Mouse (Mus musculus) liver, embryonic 13.5 days (tissue): ENCODE measurements around the gene Pelo. TPM values are rescaled to one million over a fixed set of nuclear protein-coding genes. Genes with fewer than 3 reads are reported as not detected.

Experiments
- ATAC-seq: fragments of 200-750 bp; cut with Nextera tagmentation; 2 replicates; pipeline ENCODE4 v1.8.0; 2017; ENCODE audit warnings: low read depth, mild to moderate bottlenecking, moderate number of reproducible peaks, moderate library complexity
- DNase-seq: peaks from one replicate; pipeline ENCODE4 v3.0.0; 2022
- H3K27ac ChIP-seq: fragments of 300-500 bp; sonication (generic); 2 replicates; pipeline ENCODE4 v1.5.1; 2015; ENCODE audit warnings: moderate library complexity, mild to moderate bottlenecking, inconsistent platforms
- H3K27me3 ChIP-seq: fragments of 300-500 bp; sonication (generic); 2 replicates; pipeline ENCODE4 v1.6.1; 2015; ENCODE audit warnings: mild to moderate bottlenecking, inconsistent platforms
- H3K36me3 ChIP-seq: fragments of 300-500 bp; sonication (generic); 2 replicates; pipeline ENCODE4 v1.6.1; 2015; ENCODE audit warnings: mild to moderate bottlenecking, inconsistent platforms
- H3K4me1 ChIP-seq: fragments of 300-500 bp; sonication (generic); replicated peaks from 2 replicates; pipeline ENCODE4 v1.6.1; 2015; ENCODE audit warnings: inconsistent platforms
- H3K4me2 ChIP-seq: fragments of 300-500 bp; sonication (generic); 2 replicates; pipeline ENCODE4 v1.6.1; 2015; ENCODE audit warnings: inconsistent platforms, mild to moderate bottlenecking, moderate library complexity
- H3K4me3 ChIP-seq: fragments of 300-500 bp; sonication (generic); replicated peaks from 2 replicates; pipeline ENCODE4 v1.5.1; 2015; ENCODE audit warnings: mild to moderate bottlenecking, inconsistent platforms
- H3K9ac ChIP-seq: fragments of 300-500 bp; sonication (generic); 2 replicates; pipeline ENCODE4 v1.6.1; 2015; ENCODE audit warnings: mild to moderate bottlenecking, inconsistent platforms
- H3K9me3 ChIP-seq: fragments of 300-500 bp; sonication (generic); replicated peaks from 2 replicates; pipeline ENCODE4 v1.6.1; 2016; ENCODE audit warnings: inconsistent platforms
- WGBS: fragments of 180-500 bp; shearing (Covaris S2); methylation state at CpG from one replicate; pipeline ENCODE4 v1.1.7; 2015; ENCODE audit not compliant: insufficient replicate concordance; 5-methylcytosine and 5-hydroxymethylcytosine counted together
- polyA plus RNA-seq: library from polyadenylated mRNA; unstranded; fragments of >200 nt; fragmentation: Nextera tagmentation; extraction: Ambion mirVana; gene quantifications from 2 replicates; pipeline ENCODE4 v1.2.1, GENCODE M21; 2015

Gene Pelo
- polyA plus RNA-seq, 1 experiment from 2014 or later = 5.1 TPM

- Histone ChIP-seq H3K27ac (no peak overlapping the region), H3K27me3 (no peaks in the 10 kb centered on the region), H3K4me1 (no peaks in the 10 kb centered on the region), H3K9me3 (no peaks in the 10 kb centered on the region), H3K9ac (no peak overlapping the region), H3K4me2 (no peak overlapping the region), H3K36me3 (no peaks in the 10 kb centered on the region), H3K4me3 (no peak overlapping the region)
- no peak for DNase-seq
- WGBS = 82% methylated on average over 3 of the region's 3 CpGs
- no peak for ATAC-seq
Observed at GRCm38 (mm10) chr13:115071431-115071830, 18.6 kb downstream of the Pelo start.

- 65% methylated on average over 1 of the region's 1 CpGs for WGBS
- H3K4me3 ChIP-seq = no peak overlapping the region
- H3K27ac ChIP-seq = no peak overlapping the region
- no peak overlapping the region for H3K9ac ChIP-seq
- no peaks in the 10 kb centered on the region for H3K27me3 ChIP-seq
- no peaks in the 10 kb centered on the region for H3K9me3 ChIP-seq
- ATAC-seq (no peak), DNase-seq (no peak)
- no peaks in the 10 kb centered on the region for H3K4me1 ChIP-seq
- no peak overlapping the region for H3K4me2 ChIP-seq
- no peaks in the 10 kb centered on the region for H3K36me3 ChIP-seq
Observed at GRCm38 (mm10) chr13:115067968-115068330, 22.0 kb downstream of the Pelo start.

- H3K36me3 ChIP-seq = no peaks in the 10 kb centered on the region
- H3K27ac ChIP-seq = no peak overlapping the region
- no peaks in the 10 kb centered on the region for H3K4me1 ChIP-seq
- H3K9me3 ChIP-seq = no peaks in the 10 kb centered on the region
- H3K4me3 ChIP-seq = no peak overlapping the region
- DNase-seq = no peak
- 72% methylated on average over 4 of the region's 4 CpGs for WGBS
- H3K9ac ChIP-seq = no peak overlapping the region
- no peak overlapping the region for H3K4me2 ChIP-seq
- no peak for ATAC-seq
- no peaks in the 10 kb centered on the region for H3K27me3 ChIP-seq
Observed at GRCm38 (mm10) chr13:115067324-115067967, 22.5 kb downstream of the Pelo start.

GRCm38 (mm10) chr13:115057555-115057954 lies 32.4 kb downstream of the Pelo start:
- no peaks in the 10 kb centered on the region for H3K4me1 ChIP-seq
- H3K36me3 ChIP-seq = no peaks in the 10 kb centered on the region
- DNase-seq (no peak), ATAC-seq (no peak)
- H3K4me2 ChIP-seq = no peak overlapping the region
- WGBS = 63% methylated on average over 5 of the region's 5 CpGs
- no peak overlapping the region for H3K4me3 ChIP-seq
- H3K9me3 ChIP-seq = no peaks in the 10 kb centered on the region
- H3K27me3 ChIP-seq = no peaks in the 10 kb centered on the region
- no peak overlapping the region for H3K9ac ChIP-seq
- H3K27ac ChIP-seq = no peak overlapping the region

GRCm38 (mm10) chr13:115054783-115055182 lies 35.2 kb downstream of the Pelo start:
- 60% methylated on average over 9 of the region's 9 CpGs for WGBS

GRCm38 (mm10) chr13:115052568-115052967 lies 37.4 kb downstream of the Pelo start:
- no peaks in the 10 kb centered on the region for H3K4me1 ChIP-seq
- WGBS = 68% methylated on average over 7 of the region's 7 CpGs
- no peaks in the 10 kb centered on the region for H3K36me3 ChIP-seq
- H3K9ac ChIP-seq = no peak overlapping the region
- ATAC-seq (no peak), DNase-seq (no peak)
- no peak overlapping the region for H3K4me2 ChIP-seq
- H3K27me3 ChIP-seq = no peaks in the 10 kb centered on the region
- H3K4me3 ChIP-seq = no peak overlapping the region
- no peaks in the 10 kb centered on the region for H3K9me3 ChIP-seq
- H3K27ac ChIP-seq = no peak overlapping the region

More at GRCm38 (mm10) chr13:115054783-115055182, 35.2 kb downstream of the Pelo start:
- ATAC-seq = no peak
- no peak overlapping the region for H3K9ac ChIP-seq
- no peaks in the 10 kb centered on the region for H3K27me3 ChIP-seq
- H3K27ac ChIP-seq = no peak overlapping the region
- H3K4me1 ChIP-seq = no peaks in the 10 kb centered on the region
- no peak overlapping the region for H3K4me3 ChIP-seq
- no peak overlapping the region for H3K4me2 ChIP-seq
- H3K9me3 ChIP-seq = no peaks in the 10 kb centered on the region
- DNase-seq = no peak
- H3K36me3 ChIP-seq = no peaks in the 10 kb centered on the region

- H3K4me2 ChIP-seq = no peak overlapping the region
- no peak overlapping the region for H3K9ac ChIP-seq
- no peak overlapping the region for H3K27ac ChIP-seq
- no peaks in the 10 kb centered on the region for H3K9me3 ChIP-seq
- no peaks in the 10 kb centered on the region for H3K27me3 ChIP-seq
- DNase-seq (no peak), ATAC-seq (no peak)
- no peaks in the 10 kb centered on the region for H3K36me3 ChIP-seq
- no peaks in the 10 kb centered on the region for H3K4me1 ChIP-seq
- H3K4me3 ChIP-seq = no peak overlapping the region
- 63% methylated on average over 13 of the region's 13 CpGs for WGBS
Observed at GRCm38 (mm10) chr13:115050660-115051559, 39.1 kb downstream of the Pelo start.

GRCm38 (mm10) chr13:115042652-115043051 lies 47.3 kb downstream of the Pelo start:
- no peaks in the 10 kb centered on the region for H3K36me3 ChIP-seq
- 8% methylated on average over 2 of the region's 2 CpGs for WGBS
- H3K27ac ChIP-seq = no peak overlapping the region
- no peak overlapping the region for H3K4me3 ChIP-seq
- H3K27me3 ChIP-seq = no peaks in the 10 kb centered on the region
- no peak for ATAC-seq
- H3K4me2 ChIP-seq = no peak overlapping the region
- H3K9me3 ChIP-seq = no peaks in the 10 kb centered on the region
- no peak overlapping the region for H3K9ac ChIP-seq
- H3K4me1 ChIP-seq = no peaks in the 10 kb centered on the region
- DNase-seq = no peak

Other genes with a start within 250 kb of the Pelo start
- 0.76 and 0.82 TPM in 2 replicates for gene Itga2, start 158.1 kb downstream of the Pelo start, polyA plus RNA-seq
- 2.9 and 3.4 TPM in 2 replicates for gene Gm49395, start 11.7 kb upstream of the Pelo start, polyA plus RNA-seq
- gene Itga1, start 11.8 kb upstream of the Pelo start, polyA plus RNA-seq = 2.6 and 3.1 TPM in 2 replicates